18 mouse cellular contexts compared by ENCODE assay signal in genomic region chr2:74699664-74700545, GRCm38 (mm10). TPM values are rescaled to one million over a fixed set of nuclear protein-coding genes. Genes with fewer than 3 reads are reported as not detected.
DNase-seq lines count a peak whose midpoint lies in the region; ATAC-seq lines count a peak whose summit lies in the region.
"Had no signal": no experiment of that assay in that cellular context is flagged by ENCODE, and none has a peak within 500 bp of the region (broad histone marks: within the 10 kb centered on the region; RNA-seq: fewer than 3 reads in every experiment).

No protein-coding gene starts in this region.

- no peak overlapping the region for H3K9ac ChIP-seq in liver, embryonic 11.5 days (ENCODE audit: low read depth, low read length)
- H3K9ac ChIP-seq in limb, embryonic 11.5 days (ENCODE audit: low read length), result peak overlapping the region; percentile 97
- H3K9ac ChIP-seq in neural tube, embryonic 15.5 days (replicated peaks), result peak overlapping the region; percentile 63

- H3K27ac ChIP-seq in liver, embryonic 11.5 days (ENCODE audit: low read depth, low read length), result no peak overlapping the region
- H3K27ac ChIP-seq in limb, embryonic 11.5 days (replicated peaks; ENCODE audit: low read depth, low read length), result peak overlapping the region; percentile 98
- H3K27ac ChIP-seq in neural tube, embryonic 15.5 days (replicated peaks), result peak overlapping the region; percentile 89

- H3K36me3 ChIP-seq in liver, embryonic 11.5 days (ENCODE audit: control insufficient read depth, insufficient read depth, low read length), result no peaks in the 10 kb centered on the region
- H3K36me3 ChIP-seq in limb, embryonic 11.5 days (ENCODE audit: control insufficient read depth, insufficient read depth, low read length), result no peaks in the 10 kb centered on the region
- no peaks in the 10 kb centered on the region for H3K36me3 ChIP-seq in neural tube, embryonic 15.5 days

- H3K4me2 ChIP-seq in liver, embryonic 11.5 days, result no peak overlapping the region
- peak overlapping the region; percentile 93 for H3K4me2 ChIP-seq in limb, embryonic 11.5 days (ENCODE audit: low read depth, severe bottlenecking)
- H3K4me2 ChIP-seq in neural tube, embryonic 15.5 days, result peak overlapping the region; percentile 68

- H3K27me3 ChIP-seq in liver, embryonic 11.5 days (replicated peaks; ENCODE audit: control insufficient read depth, insufficient read depth, low read length), result peaks cover 99% of the 10 kb centered on the region
- no peaks in the 10 kb centered on the region; the same call in 1 of the 2 replicates for H3K27me3 ChIP-seq in limb, embryonic 11.5 days (ENCODE audit: control insufficient read depth, insufficient read depth, low read length)
- peaks cover 25% of the 10 kb centered on the region for H3K27me3 ChIP-seq in neural tube, embryonic 15.5 days (replicated peaks)
- H3K27me3 ChIP-seq: CH12.LX had no signal

- 11% methylated on average over 23 of the region's 23 CpGs for WGBS in liver, embryonic 11.5 days
- WGBS in limb, embryonic 11.5 days, result 4% methylated on average over 23 of the region's 23 CpGs
- 6% methylated on average over 23 of the region's 23 CpGs for WGBS in neural tube, embryonic 15.5 days

- no peak for ATAC-seq in liver, embryonic 11.5 days (replicated peaks; ENCODE audit: low FRiP score)
- ATAC-seq in limb, embryonic 11.5 days (ENCODE audit: insufficient number of reproducible peaks, low FRiP score, low TSS enrichment, low read depth), result no peak
- no peak for ATAC-seq in neural tube, embryonic 15.5 days (ENCODE audit: low FRiP score)

- no peaks in the 10 kb centered on the region for H3K9me3 ChIP-seq in liver, embryonic 11.5 days (ENCODE audit: control insufficient read depth, low read length)
- no peaks in the 10 kb centered on the region for H3K9me3 ChIP-seq in limb, embryonic 11.5 days (ENCODE audit: control insufficient read depth, low read length)
- no peaks in the 10 kb centered on the region for H3K9me3 ChIP-seq in neural tube, embryonic 15.5 days (replicated peaks)

- peaks cover 2% of the 10 kb centered on the region; the same call in 1 of the 2 replicates for H3K4me1 ChIP-seq in liver, embryonic 11.5 days (replicated peaks; ENCODE audit: control insufficient read depth, insufficient read depth, low read length)
- H3K4me1 ChIP-seq in limb, embryonic 11.5 days (ENCODE audit: control insufficient read depth, insufficient read depth, low read length), result peaks cover 42% of the 10 kb centered on the region
- H3K4me1 ChIP-seq in neural tube, embryonic 15.5 days, result peaks cover 51% of the 10 kb centered on the region

- peak; percentile 9 to 34 for DNase-seq in adrenal gland, adult (ENCODE audit: inconsistent age in 2 of 2, low spot score in 1 of 2)
- no peak for DNase-seq in adrenal gland, postnatal 14 days
- peak; percentile 39 for DNase-seq in liver, embryonic 11.5 days (ENCODE audit: low spot score)
- DNase-seq in liver, result no peak
- DNase-seq in limb, embryonic 11.5 days (ENCODE audit: low spot score), result peak; percentile 68
- no peak for DNase-seq in cerebellum, postnatal 25 days
- DNase-seq in retina, postnatal 1 day, result no peak
- DNase-seq: cerebellum, adult 2 months; embryo, embryonic 11 days had no signal

- no peak overlapping the region for H3K4me3 ChIP-seq in liver, embryonic 11.5 days (ENCODE audit: low read depth, low read length)
- peak overlapping the region; percentile 71 for H3K4me3 ChIP-seq in limb, embryonic 11.5 days (ENCODE audit: low read depth, low read length)
- peak overlapping the region; percentile 50 for H3K4me3 ChIP-seq in neural tube, embryonic 15.5 days (replicated peaks)
- H3K4me3 ChIP-seq: erythroblast, embryonic 14.5 days had no signal

RNA-seq across cellular contexts. Expression of gene Hoxd9, which starts 2.4 kb away (rescaled TPM):
- 3.8 and 5.8 TPM in 2 replicates for total RNA-seq in adrenal gland, postnatal 14 days (2021)
- polyA plus RNA-seq in liver, embryonic 11.5 days (2014; fragmentation: Nextera tagmentation; extraction: Ambion mirVana), result 0.10 and 0.22 TPM in 2 replicates
- 17.1 and 24.1 TPM in 2 replicates for polyA plus RNA-seq in limb, embryonic 11.5 days (2014; fragmentation: Nextera tagmentation; extraction: Ambion mirVana)
- polyA plus RNA-seq in neural tube, embryonic 15.5 days (2015; fragmentation: Nextera tagmentation; extraction: Ambion mirVana), result 20.0 and 21.3 TPM in 2 replicates
- total RNA-seq: CH12.LX; layer of hippocampus, postnatal 14 days; liver, adult 2 months; megakaryocyte, adult 5-6 weeks had no signal
- polyA plus RNA-seq: cerebellum, adult 2 months; erythroblast, embryonic 14.5 days; liver, adult 2 months had no signal

RNA-seq across cellular contexts. Expression of gene Hoxd8, which starts 4.5 kb away (rescaled TPM):
- 24.6 and 24.9 TPM in 2 replicates for total RNA-seq in adrenal gland, postnatal 14 days (2021)
- 0.82 and 1.2 TPM in 2 replicates for polyA plus RNA-seq in liver, embryonic 11.5 days (2014; fragmentation: Nextera tagmentation; extraction: Ambion mirVana)
- 11.6 and 13.1 TPM in 2 replicates for polyA plus RNA-seq in limb, embryonic 11.5 days (2014; fragmentation: Nextera tagmentation; extraction: Ambion mirVana)
- polyA plus RNA-seq in neural tube, embryonic 15.5 days (2015; fragmentation: Nextera tagmentation; extraction: Ambion mirVana), result 12.4 and 12.5 TPM in 2 replicates
- total RNA-seq: layer of hippocampus, postnatal 14 days; liver, adult 2 months; megakaryocyte, adult 5-6 weeks had no signal
- polyA plus RNA-seq: cerebellum, adult 2 months; erythroblast, embryonic 14.5 days had no signal

RNA-seq across cellular contexts. Expression of gene Hoxd10, which starts 8.2 kb away (rescaled TPM):
- total RNA-seq in adrenal gland, postnatal 14 days (2021), result 0.71 TPM in 1 of 2 replicates, not detected in the other
- 0.09 and 0.30 TPM in 2 replicates for polyA plus RNA-seq in liver, embryonic 11.5 days (2014; fragmentation: Nextera tagmentation; extraction: Ambion mirVana)
- polyA plus RNA-seq in limb, embryonic 11.5 days (2014; fragmentation: Nextera tagmentation; extraction: Ambion mirVana), result 52.0 and 55.0 TPM in 2 replicates
- 61.8 and 83.6 TPM in 2 replicates for polyA plus RNA-seq in neural tube, embryonic 15.5 days (2015; fragmentation: Nextera tagmentation; extraction: Ambion mirVana)
- total RNA-seq: CH12.LX; layer of hippocampus, postnatal 14 days; liver, adult 2 months; megakaryocyte, adult 5-6 weeks had no signal
- polyA plus RNA-seq: cerebellum, adult 2 months; erythroblast, embryonic 14.5 days; heart, embryonic 16.5 days; liver, adult 2 months; stomach, embryonic 14.5 days had no signal

RNA-seq across cellular contexts. Expression of gene Hoxd3, which starts 11.8 kb away (rescaled TPM):
- 0.85 and 0.98 TPM in 2 replicates for total RNA-seq in adrenal gland, postnatal 14 days (2021)
- 0.47 and 0.87 TPM in 2 replicates for polyA plus RNA-seq in liver, embryonic 11.5 days (2014; fragmentation: Nextera tagmentation; extraction: Ambion mirVana)
- polyA plus RNA-seq in limb, embryonic 11.5 days (2014; fragmentation: Nextera tagmentation; extraction: Ambion mirVana), result 1.2 and 1.4 TPM in 2 replicates
- 14.5 and 29.1 TPM in 2 replicates for polyA plus RNA-seq in neural tube, embryonic 15.5 days (2015; fragmentation: Nextera tagmentation; extraction: Ambion mirVana)
- total RNA-seq: layer of hippocampus, postnatal 14 days; liver, adult 2 months had no signal
- polyA plus RNA-seq: erythroblast, embryonic 14.5 days; liver, adult 2 months had no signal

RNA-seq across cellular contexts. Expression of gene Hoxd4, which starts 11.8 kb away (rescaled TPM):
- 13.9 and 17.8 TPM in 2 replicates for total RNA-seq in adrenal gland, postnatal 14 days (2021)
- polyA plus RNA-seq in liver, embryonic 11.5 days (2014; fragmentation: Nextera tagmentation; extraction: Ambion mirVana), result 0.14 and 0.18 TPM in 2 replicates
- polyA plus RNA-seq in limb, embryonic 11.5 days (2014; fragmentation: Nextera tagmentation; extraction: Ambion mirVana), result 0.84 and 1.9 TPM in 2 replicates
- polyA plus RNA-seq in neural tube, embryonic 15.5 days (2015; fragmentation: Nextera tagmentation; extraction: Ambion mirVana), result 4.3 and 4.5 TPM in 2 replicates
- total RNA-seq: layer of hippocampus, postnatal 14 days; megakaryocyte, adult 5-6 weeks had no signal
- polyA plus RNA-seq: lung, embryonic 16.5 days had no signal

Comparison
In these comparisons a context has a peak if more than half of its experiments do, and no peak if none do; other contexts are left out.
1. DNase-seq: peak in adrenal gland, adult (2 of 2), liver, embryonic 11.5 days (single experiment) and limb, embryonic 11.5 days (single experiment); none in adrenal gland, postnatal 14 days (single experiment), liver (single experiment), cerebellum, postnatal 25 days (0 of 2) and retina, postnatal 1 day (single experiment).
2. RNA of gene Hoxd9, which starts 2.4 kb away (polyA plus RNA-seq): 17.1 to 24.1 TPM in limb, embryonic 11.5 days and 20.0 to 21.3 TPM in neural tube, embryonic 15.5 days; 0.10 to 0.22 TPM in liver, embryonic 11.5 days; every median in the first group is over 10 times any median in the second.
3. RNA of gene Hoxd10, which starts 8.2 kb away (polyA plus RNA-seq): 61.8 to 83.6 TPM in neural tube, embryonic 15.5 days and 52.0 to 55.0 TPM in limb, embryonic 11.5 days; 0.09 to 0.30 TPM in liver, embryonic 11.5 days; every median in the first group is over 10 times any median in the second.